Mouse (Mus musculus) CH12.LX (cell line): Measurements from ENCODE around the gene Cltc.

Source experiments
- CHD1 ChIP-seq: IDR thresholded peaks from 2 replicates; pipeline ENCODE4 v1.6.1; 2012; ENCODE audit warnings: low read depth, low read length, improper control_type of control experiment, inconsistent platforms
- CTCF ChIP-seq, 2 experiments: IDR thresholded peaks in 1 of 2; conservative IDR thresholded peaks in 1 of 2; 2 replicates each; pipeline ENCODE4 v1.5.1; 2011 to 2012; ENCODE audit warnings: low read depth in 2 of 2, low read length in 2 of 2, improper control_type of control experiment in 1 of 2, inconsistent platforms in 1 of 2, mild to moderate bottlenecking in 1 of 2, moderate library complexity in 1 of 2
- ELF1 ChIP-seq: IDR thresholded peaks from 2 replicates; pipeline ENCODE4 v1.6.1; 2014; ENCODE audit warnings: low read depth, mild to moderate bottlenecking, inconsistent platforms, low read length, improper control_type of control experiment
- EP300 ChIP-seq: IDR thresholded peaks from 2 replicates; pipeline ENCODE4 v1.6.1; 2011; ENCODE audit warnings: low read length, improper control_type of control experiment
- KAT2A ChIP-seq: IDR thresholded peaks from 2 replicates; pipeline ENCODE4 v1.6.1; 2012; ENCODE audit warnings: low read length, improper control_type of control experiment, inconsistent platforms; ENCODE audit not compliant: insufficient replicate concordance
- MAFK ChIP-seq: IDR thresholded peaks from 2 replicates; pipeline ENCODE4 v1.6.1; 2011; ENCODE audit warnings: low read length, improper control_type of control experiment; ENCODE audit not compliant: insufficient replicate concordance
- MAZ ChIP-seq: IDR thresholded peaks from 2 replicates; pipeline ENCODE4 v1.6.1; 2012; ENCODE audit warnings: low read depth, mild to moderate bottlenecking, inconsistent platforms, low read length, improper control_type of control experiment, moderate library complexity
- MEF2A ChIP-seq: IDR thresholded peaks from 2 replicates; pipeline ENCODE4 v1.6.1; 2014; ENCODE audit warnings: low read depth, mild to moderate bottlenecking, inconsistent platforms, low read length, improper control_type of control experiment, borderline replicate concordance
- NELFE ChIP-seq: IDR thresholded peaks from 2 replicates; pipeline ENCODE4 v1.6.1; 2011; ENCODE audit warnings: low read depth, low read length, improper control_type of control experiment
- POLR2A ChIP-seq: IDR thresholded peaks from 2 replicates; pipeline ENCODE4 v1.6.1; 2011; ENCODE audit warnings: low read depth, mild to moderate bottlenecking, improper control_type of control experiment, low read length
- RAD21 ChIP-seq: IDR thresholded peaks from 2 replicates; pipeline ENCODE4 v1.6.1; 2011; ENCODE audit warnings: low read depth, mild to moderate bottlenecking, low read length, improper control_type of control experiment, moderate library complexity
- RCOR1 ChIP-seq: conservative IDR thresholded peaks from 2 replicates; pipeline ENCODE4 v1.6.1; 2012; ENCODE audit warnings: low read depth, mild to moderate bottlenecking, inconsistent platforms, low read length, improper control_type of control experiment
- ZNF384 ChIP-seq: IDR thresholded peaks from 2 replicates; pipeline ENCODE4 v1.6.1; 2012; ENCODE audit warnings: low read depth, low read length, improper control_type of control experiment, inconsistent platforms

GRCm38 (mm10) chr11:86682861-86683260 is 74.5 kb downstream of the Cltc start:
- TF ChIP-seq CTCF (conservative IDR thresholded peaks at IDR 0.05 in 1 of 2, IDR thresholded peaks at IDR 0.05 in 1 of 2; ENCODE audit: low read depth in 2 of 2, low read length in 2 of 2) (no peak), POLR2A (no peak), EP300 (no peak), ELF1 (no peak), RCOR1 (no peak), CHD1 (no peak), RAD21 (no peak), NELFE (no peak), MAFK (no peak), MAZ (no peak), KAT2A (no peak), ZNF384 (peak; percentile 42; the same call in 1 of the 2 replicates), MEF2A (no peak)
